Mouse (Mus musculus) MEL (cell line): ENCODE measurements around the gene Sox5.

ENCODE experiments used
- CTCF ChIP-seq, 3 experiments: IDR thresholded peaks in 2 of 3; conservative IDR thresholded peaks in 1 of 3; 2 replicates each; pipeline ENCODE4 v1.5.1; 2011 to 2012; ENCODE audit warnings: low read length in 3 of 3, low read depth in 2 of 3, mild to moderate bottlenecking in 2 of 3, improper control_type of control experiment in 1 of 3, inconsistent platforms in 1 of 3, mixed read lengths in 1 of 3, moderate library complexity in 1 of 3; ENCODE audit not compliant: control insufficient read depth in 1 of 3, insufficient read depth in 1 of 3, poor library complexity in 1 of 3, severe bottlenecking in 1 of 3
- HCFC1 ChIP-seq: IDR thresholded peaks from 2 replicates; pipeline ENCODE4 v1.6.1; 2012; ENCODE audit warnings: low read depth, mild to moderate bottlenecking, inconsistent platforms, low read length, improper control_type of control experiment, moderate library complexity
- KAT2A ChIP-seq: conservative IDR thresholded peaks from 2 replicates; pipeline ENCODE4 v1.6.1; 2012; ENCODE audit warnings: low read depth, low read length, improper control_type of control experiment, inconsistent platforms
- NELFE ChIP-seq: IDR thresholded peaks from 2 replicates; pipeline ENCODE4 v1.6.1; 2011; ENCODE audit warnings: low read depth, low read length, improper control_type of control experiment
- POLR2A ChIP-seq, 2 experiments: IDR thresholded peaks; 2 replicates each; pipeline ENCODE4 v1.6.1; 2011 to 2012; ENCODE audit warnings: low read length in 2 of 2, mild to moderate bottlenecking in 2 of 2, control low read depth in 1 of 2, improper control_type of control experiment in 1 of 2, low read depth in 1 of 2, moderate library complexity in 1 of 2; ENCODE audit not compliant: control insufficient read depth in 1 of 2, insufficient read depth in 1 of 2, poor library complexity in 1 of 2
- POLR2AphosphoS2 ChIP-seq: IDR thresholded peaks from 2 replicates; pipeline ENCODE4 v1.6.1; 2011; ENCODE audit warnings: low read length, improper control_type of control experiment
- UBTF ChIP-seq: IDR thresholded peaks from 2 replicates; pipeline ENCODE4 v1.6.1; 2012; ENCODE audit warnings: low read depth, mild to moderate bottlenecking, inconsistent platforms, low read length, improper control_type of control experiment, moderate library complexity, borderline replicate concordance; ENCODE audit not compliant: insufficient read depth

GRCm38 (mm10) chr6:144723530-144724144, 58.1 kb downstream of the Sox5 start:
- TF ChIP-seq CTCF (IDR thresholded peaks at IDR 0.05 in 2 of 3, conservative IDR thresholded peaks at IDR 0.05 in 1 of 3; ENCODE audit: control insufficient read depth in 1 of 3, insufficient read depth in 1 of 3, low read depth in 2 of 3, low read length in 3 of 3, poor library complexity in 1 of 3, severe bottlenecking in 1 of 3) = no peak
- TF ChIP-seq POLR2AphosphoS2 = no peak
- no peak for TF ChIP-seq KAT2A
- no peak for TF ChIP-seq HCFC1
- no peak for TF ChIP-seq POLR2A (IDR thresholded peaks at IDR 0.05; ENCODE audit: control insufficient read depth in 1 of 2, insufficient read depth in 1 of 2, low read depth in 1 of 2, low read length in 2 of 2, poor library complexity in 1 of 2)
- no peak for TF ChIP-seq NELFE
- no peak for TF ChIP-seq UBTF
